Comparison of ENCODE assay signal across 8 mouse cellular contexts in genomic region chr19:6140374-6140677, GRCm38 (mm10). TPM values are rescaled to one million over a fixed set of nuclear protein-coding genes. Genes with fewer than 3 reads are reported as not detected.
DNase-seq lines count a peak whose midpoint lies in the region; ATAC-seq and TF ChIP-seq lines count a peak whose summit lies in the region.

No protein-coding gene starts in this region.

- TF ChIP-seq POLR2A in bone marrow macrophage, adult 2 months (IDR thresholded peaks at IDR 0.05; ENCODE audit: borderline replicate concordance, low read depth, low read length) = no peak

- peak overlapping the region; percentile 85 for H3K27ac ChIP-seq in heart, postnatal 0 days (ENCODE audit: low read depth)
- H3K27ac ChIP-seq in bone marrow macrophage, adult 2 months (ENCODE audit: insufficient read depth, low read depth, low read length) = peak overlapping the region; percentile 91
- peak overlapping the region; percentile 96 for H3K27ac ChIP-seq in hindbrain, embryonic 14.5 days
- H3K27ac ChIP-seq in midbrain, embryonic 14.5 days (replicated peaks; ENCODE audit: low read depth, low read length) = peak overlapping the region; percentile 98

- no peak for ATAC-seq in heart, postnatal 0 days (ENCODE audit: insufficient read depth, low read depth)
- no peak for ATAC-seq in hindbrain, embryonic 14.5 days (ENCODE audit: low FRiP score)
- no peak for ATAC-seq in midbrain, embryonic 14.5 days (ENCODE audit: low FRiP score, low TSS enrichment)
- ATAC-seq in megakaryocyte progenitor cell, adult 5-6 weeks (replicated peaks; ENCODE audit: poor library complexity) = no peak; the same call in 1 of the 2 replicates

- 5% methylated on average over 16 of the region's 16 CpGs for WGBS in heart, postnatal 0 days
- 9% methylated on average over 16 of the region's 16 CpGs for WGBS in hindbrain, embryonic 14.5 days
- WGBS in midbrain, embryonic 14.5 days = 9% methylated on average over 16 of the region's 16 CpGs

- DNase-seq in heart, postnatal 0 days (ENCODE audit: low spot score) = no peak
- DNase-seq in heart, adult 9 months (ENCODE audit: low spot score in 2 of 2) = no peak
- DNase-seq in hindbrain, embryonic 14.5 days (ENCODE audit: low spot score) = peak; percentile 29
- DNase-seq in midbrain, embryonic 14.5 days = no peak
- DNase-seq in adrenal gland, adult 2 months = no peak
- no peak for DNase-seq in cerebellum, postnatal 25 days

- H3K4me1 ChIP-seq in heart, postnatal 0 days (ENCODE audit: control insufficient read depth, insufficient read depth) = peaks cover 2% of the 10 kb centered on the region; the same call in 1 of the 2 replicates
- H3K4me1 ChIP-seq in bone marrow macrophage, adult 2 months (ENCODE audit: control insufficient read depth, insufficient read depth, low read length) = peaks cover 15% of the 10 kb centered on the region
- peaks cover 10% of the 10 kb centered on the region for H3K4me1 ChIP-seq in hindbrain, embryonic 14.5 days (replicated peaks; ENCODE audit: control insufficient read depth, insufficient read depth, low read length)
- peaks cover 11% of the 10 kb centered on the region for H3K4me1 ChIP-seq in midbrain, embryonic 14.5 days (ENCODE audit: control insufficient read depth, insufficient read depth, low read length)

- TF ChIP-seq EP300 in heart, postnatal 0 days (IDR thresholded peaks at IDR 0.05; ENCODE audit: low read depth) = no peak

- no peaks in the 10 kb centered on the region for H3K9me3 ChIP-seq in heart, postnatal 0 days (replicated peaks; ENCODE audit: control insufficient read depth, low read length)
- H3K9me3 ChIP-seq in hindbrain, embryonic 14.5 days (ENCODE audit: control insufficient read depth, low read length) = no peaks in the 10 kb centered on the region
- H3K9me3 ChIP-seq in midbrain, embryonic 14.5 days (ENCODE audit: control insufficient read depth, low read length) = no peaks in the 10 kb centered on the region

- peak overlapping the region; percentile 61 for H3K4me3 ChIP-seq in heart, postnatal 0 days (ENCODE audit: low read depth, low read length)
- H3K4me3 ChIP-seq in bone marrow macrophage, adult 2 months (ENCODE audit: insufficient read depth, low read length) = peak overlapping the region; percentile 75
- peak overlapping the region; percentile 46 for H3K4me3 ChIP-seq in hindbrain, embryonic 14.5 days (replicated peaks; ENCODE audit: low read length)
- peak overlapping the region; percentile 53 for H3K4me3 ChIP-seq in midbrain, embryonic 14.5 days (replicated peaks; ENCODE audit: low read depth, low read length)

- TF ChIP-seq CTCF in heart, postnatal 0 days (IDR thresholded peaks at IDR 0.05; ENCODE audit: low read depth) = no peak
- no peak for TF ChIP-seq CTCF in bone marrow macrophage, adult 2 months (IDR thresholded peaks at IDR 0.05; ENCODE audit: low read depth, low read length)

- peak overlapping the region; percentile 84 for H3K4me2 ChIP-seq in heart, postnatal 0 days (ENCODE audit: low read depth, low read length)
- H3K4me2 ChIP-seq in hindbrain, embryonic 14.5 days (replicated peaks) = peak overlapping the region; percentile 76
- peak overlapping the region; percentile 80 for H3K4me2 ChIP-seq in midbrain, embryonic 14.5 days (ENCODE audit: low read length)

- no peaks in the 10 kb centered on the region for H3K27me3 ChIP-seq in heart, postnatal 0 days (ENCODE audit: control insufficient read depth, insufficient read depth, low read length)
- no peaks in the 10 kb centered on the region for H3K27me3 ChIP-seq in hindbrain, embryonic 14.5 days (ENCODE audit: control insufficient read depth, insufficient read depth, low read length)
- no peaks in the 10 kb centered on the region for H3K27me3 ChIP-seq in midbrain, embryonic 14.5 days (ENCODE audit: control insufficient read depth, insufficient read depth, low read length)

- peak overlapping the region; percentile 67 for H3K9ac ChIP-seq in heart, postnatal 0 days (replicated peaks; ENCODE audit: low read depth, low read length)
- peak overlapping the region; percentile 73 for H3K9ac ChIP-seq in hindbrain, embryonic 14.5 days
- peak overlapping the region; percentile 83 for H3K9ac ChIP-seq in midbrain, embryonic 14.5 days (replicated peaks; ENCODE audit: low read length)

- peaks cover 16% of the 10 kb centered on the region; the same call in 1 of the 2 replicates for H3K36me3 ChIP-seq in heart, postnatal 0 days (replicated peaks; ENCODE audit: control insufficient read depth, insufficient read depth, low read length)
- H3K36me3 ChIP-seq in hindbrain, embryonic 14.5 days (replicated peaks; ENCODE audit: control insufficient read depth, insufficient read depth) = peaks cover 23% of the 10 kb centered on the region
- peaks cover 24% of the 10 kb centered on the region for H3K36me3 ChIP-seq in midbrain, embryonic 14.5 days (ENCODE audit: control insufficient read depth, insufficient read depth, low read length)

RNA-seq across cellular contexts. Expression of gene Batf2, which starts 0.5 kb away (rescaled TPM):
- 0.46 TPM in 1 of 2 replicates, not detected in the other for total RNA-seq in heart, postnatal 0 days (2014; rRNA removed; ENCODE audit: low replicate concordance)
- polyA plus RNA-seq in heart, postnatal 0 days (2015; fragmentation: Nextera tagmentation; extraction: Ambion mirVana) = 0.16 and 0.18 TPM in 2 replicates
- polyA plus RNA-seq in bone marrow macrophage, adult 2 months (2012; ENCODE audit: insufficient read depth, insufficient read length, missing spikeins) = 6.2 and 7.9 TPM in 2 replicates
- polyA plus RNA-seq in hindbrain, embryonic 14.5 days (2014; fragmentation: Nextera tagmentation; extraction: Ambion mirVana) = not detected in 2 replicates
- 0.25 TPM in 1 of 2 replicates, not detected in the other for polyA plus RNA-seq in midbrain, embryonic 14.5 days (2014; fragmentation: Nextera tagmentation; extraction: Ambion mirVana)
- total RNA-seq in adrenal gland, adult 2 months (2021) = 1 to 10 TPM; 1.8 to 2.6 TPM
- polyA plus RNA-seq in adrenal gland, adult 2 months (2012; rRNA removed) = 5.0 and 6.6 TPM in 2 replicates
- total RNA-seq in megakaryocyte progenitor cell, adult 5-6 weeks (2015) = 0.34 and 0.42 TPM in 2 replicates
- 0.44 and 0.71 TPM in 2 replicates for total RNA-seq in megakaryocyte progenitor cell, adult 5-6 weeks (2017)

RNA-seq across cellular contexts. Expression of gene Arl2, which starts 1.0 kb away (rescaled TPM):
- 59.2 and 75.1 TPM in 2 replicates for total RNA-seq in heart, postnatal 0 days (2014; rRNA removed; ENCODE audit: low replicate concordance)
- polyA plus RNA-seq in heart, postnatal 0 days (2015; fragmentation: Nextera tagmentation; extraction: Ambion mirVana) = 96.6 and 105 TPM in 2 replicates
- polyA plus RNA-seq in bone marrow macrophage, adult 2 months (2012; ENCODE audit: insufficient read depth, insufficient read length, missing spikeins) = 31.0 and 33.7 TPM in 2 replicates
- 114 and 117 TPM in 2 replicates for polyA plus RNA-seq in hindbrain, embryonic 14.5 days (2014; fragmentation: Nextera tagmentation; extraction: Ambion mirVana)
- polyA plus RNA-seq in midbrain, embryonic 14.5 days (2014; fragmentation: Nextera tagmentation; extraction: Ambion mirVana) = 104 and 145 TPM in 2 replicates
- 10 to 100 TPM; 84.1 to 96.5 TPM for total RNA-seq in adrenal gland, adult 2 months (2021)
- 313 and 329 TPM in 2 replicates for polyA plus RNA-seq in adrenal gland, adult 2 months (2012; rRNA removed)
- 29.2 and 37.4 TPM in 2 replicates for total RNA-seq in megakaryocyte progenitor cell, adult 5-6 weeks (2015)
- 33.6 and 37.0 TPM in 2 replicates for total RNA-seq in megakaryocyte progenitor cell, adult 5-6 weeks (2017)

RNA-seq across cellular contexts. Expression of gene Snx15, which starts 12.2 kb away (rescaled TPM):
- total RNA-seq in heart, postnatal 0 days (2014; rRNA removed; ENCODE audit: low replicate concordance) = 30.5 and 55.7 TPM in 2 replicates
- 17.5 and 18.5 TPM in 2 replicates for polyA plus RNA-seq in heart, postnatal 0 days (2015; fragmentation: Nextera tagmentation; extraction: Ambion mirVana)
- 26.0 and 32.8 TPM in 2 replicates for polyA plus RNA-seq in bone marrow macrophage, adult 2 months (2012; ENCODE audit: insufficient read depth, insufficient read length, missing spikeins)
- 59.6 and 60.8 TPM in 2 replicates for polyA plus RNA-seq in hindbrain, embryonic 14.5 days (2014; fragmentation: Nextera tagmentation; extraction: Ambion mirVana)
- polyA plus RNA-seq in midbrain, embryonic 14.5 days (2014; fragmentation: Nextera tagmentation; extraction: Ambion mirVana) = 49.8 and 67.4 TPM in 2 replicates
- 10 to 100 TPM; 27.0 to 28.2 TPM for total RNA-seq in adrenal gland, adult 2 months (2021)
- polyA plus RNA-seq in adrenal gland, adult 2 months (2012; rRNA removed) = 76.8 and 81.1 TPM in 2 replicates
- 18.2 and 19.5 TPM in 2 replicates for total RNA-seq in megakaryocyte progenitor cell, adult 5-6 weeks (2015)
- 13.8 and 14.2 TPM in 2 replicates for total RNA-seq in megakaryocyte progenitor cell, adult 5-6 weeks (2017)

RNA-seq across cellular contexts. Expression of gene Sac3d1, which starts 21.9 kb away (rescaled TPM):
- total RNA-seq in heart, postnatal 0 days (2014; rRNA removed; ENCODE audit: low replicate concordance) = 46.5 and 48.8 TPM in 2 replicates
- polyA plus RNA-seq in heart, postnatal 0 days (2015; fragmentation: Nextera tagmentation; extraction: Ambion mirVana) = 25.1 and 25.8 TPM in 2 replicates
- 5.6 and 6.0 TPM in 2 replicates for polyA plus RNA-seq in bone marrow macrophage, adult 2 months (2012; ENCODE audit: insufficient read depth, insufficient read length, missing spikeins)
- 51.3 and 54.5 TPM in 2 replicates for polyA plus RNA-seq in hindbrain, embryonic 14.5 days (2014; fragmentation: Nextera tagmentation; extraction: Ambion mirVana)
- polyA plus RNA-seq in midbrain, embryonic 14.5 days (2014; fragmentation: Nextera tagmentation; extraction: Ambion mirVana) = 45.8 and 56.6 TPM in 2 replicates
- 10 to 100 TPM; 15.7 to 16.5 TPM for total RNA-seq in adrenal gland, adult 2 months (2021)
- polyA plus RNA-seq in adrenal gland, adult 2 months (2012; rRNA removed) = 92.6 and 97.2 TPM in 2 replicates
- 12.0 and 16.9 TPM in 2 replicates for total RNA-seq in megakaryocyte progenitor cell, adult 5-6 weeks (2015)
- total RNA-seq in megakaryocyte progenitor cell, adult 5-6 weeks (2017) = 5.5 and 6.3 TPM in 2 replicates

RNA-seq across cellular contexts. Expression of gene Naaladl1, which starts 34.7 kb away (rescaled TPM):
- total RNA-seq in heart, postnatal 0 days (2014; rRNA removed; ENCODE audit: low replicate concordance) = not detected in 2 replicates
- 0.07 TPM in 1 of 2 replicates, not detected in the other for polyA plus RNA-seq in heart, postnatal 0 days (2015; fragmentation: Nextera tagmentation; extraction: Ambion mirVana)
- polyA plus RNA-seq in bone marrow macrophage, adult 2 months (2012; ENCODE audit: insufficient read depth, insufficient read length, missing spikeins) = 0.53 and 0.80 TPM in 2 replicates
- polyA plus RNA-seq in hindbrain, embryonic 14.5 days (2014; fragmentation: Nextera tagmentation; extraction: Ambion mirVana) = 0.52 and 0.59 TPM in 2 replicates
- polyA plus RNA-seq in midbrain, embryonic 14.5 days (2014; fragmentation: Nextera tagmentation; extraction: Ambion mirVana) = 0.31 and 0.49 TPM in 2 replicates
- not detected for total RNA-seq in adrenal gland, adult 2 months (2021)
- 0.09 and 0.13 TPM in 2 replicates for polyA plus RNA-seq in adrenal gland, adult 2 months (2012; rRNA removed)
- 0.07 and 0.17 TPM in 2 replicates for total RNA-seq in megakaryocyte progenitor cell, adult 5-6 weeks (2015)
- 0.21 TPM in 1 of 2 replicates, not detected in the other for total RNA-seq in megakaryocyte progenitor cell, adult 5-6 weeks (2017)
